Mouse (Mus musculus) kidney, embryonic 16.5 days (tissue): ENCODE results near the gene Aplp2. TPM values are rescaled to one million over a fixed set of nuclear protein-coding genes. Genes with fewer than 3 reads are reported as not detected.

Experiments
- ATAC-seq: fragments of 200-750 bp; cut with Nextera tagmentation; 2 replicates; pipeline ENCODE4 v1.8.0; 2017; ENCODE audit warnings: moderate TSS enrichment; ENCODE audit not compliant: low FRiP score, low TSS enrichment
- H3K27ac ChIP-seq: fragments of 300-500 bp; sonication (generic); 2 replicates; pipeline ENCODE4 v1.5.1; 2014; ENCODE audit warnings: low read length
- H3K27me3 ChIP-seq: fragments of 300-500 bp; sonication (generic); 2 replicates; pipeline ENCODE4 v1.6.1; 2014; ENCODE audit warnings: low read length, control low read depth, mixed read lengths; ENCODE audit not compliant: insufficient read depth
- H3K36me3 ChIP-seq: fragments of 300-500 bp; sonication (generic); 2 replicates; pipeline ENCODE4 v1.6.1; 2014; ENCODE audit warnings: low read length, control low read depth, mixed read lengths; ENCODE audit not compliant: insufficient read depth
- H3K4me1 ChIP-seq: fragments of 300-500 bp; sonication (generic); 2 replicates; pipeline ENCODE4 v1.6.1; 2014; ENCODE audit warnings: low read length, control low read depth, mixed read lengths; ENCODE audit not compliant: insufficient read depth
- H3K4me2 ChIP-seq: fragments of 300-500 bp; sonication (generic); replicated peaks from 2 replicates; pipeline ENCODE4 v1.6.1; 2014; ENCODE audit warnings: low read depth, low read length
- H3K4me3 ChIP-seq: fragments of 300-500 bp; sonication (generic); 2 replicates; pipeline ENCODE4 v1.5.1; 2014; ENCODE audit warnings: mild to moderate bottlenecking, low read length
- H3K9ac ChIP-seq: fragments of 300-500 bp; sonication (generic); replicated peaks from 2 replicates; pipeline ENCODE4 v1.6.1; 2014; ENCODE audit warnings: low read length
- H3K9me3 ChIP-seq: fragments of 300-500 bp; sonication (generic); 2 replicates; pipeline ENCODE4 v1.6.1; 2016; ENCODE audit warnings: low read length, control low read depth
- WGBS: fragments of 180-500 bp; shearing (Covaris S2); extraction: QIAGEN DNeasy Blood & Tissue Kit; methylation state at CpG from one replicate; pipeline ENCODE4 v1.1.7; 2014; 5-methylcytosine and 5-hydroxymethylcytosine counted together
- polyA plus RNA-seq: library from polyadenylated mRNA; unstranded; fragments of >200 nt; fragmentation: Nextera tagmentation; extraction: Ambion mirVana; gene quantifications from 2 replicates; pipeline ENCODE4 v1.2.1, GENCODE M21; 2015

Gene Aplp2
- polyA plus RNA-seq, 1 experiment from 2014 or later: 416 TPM

DNA sequence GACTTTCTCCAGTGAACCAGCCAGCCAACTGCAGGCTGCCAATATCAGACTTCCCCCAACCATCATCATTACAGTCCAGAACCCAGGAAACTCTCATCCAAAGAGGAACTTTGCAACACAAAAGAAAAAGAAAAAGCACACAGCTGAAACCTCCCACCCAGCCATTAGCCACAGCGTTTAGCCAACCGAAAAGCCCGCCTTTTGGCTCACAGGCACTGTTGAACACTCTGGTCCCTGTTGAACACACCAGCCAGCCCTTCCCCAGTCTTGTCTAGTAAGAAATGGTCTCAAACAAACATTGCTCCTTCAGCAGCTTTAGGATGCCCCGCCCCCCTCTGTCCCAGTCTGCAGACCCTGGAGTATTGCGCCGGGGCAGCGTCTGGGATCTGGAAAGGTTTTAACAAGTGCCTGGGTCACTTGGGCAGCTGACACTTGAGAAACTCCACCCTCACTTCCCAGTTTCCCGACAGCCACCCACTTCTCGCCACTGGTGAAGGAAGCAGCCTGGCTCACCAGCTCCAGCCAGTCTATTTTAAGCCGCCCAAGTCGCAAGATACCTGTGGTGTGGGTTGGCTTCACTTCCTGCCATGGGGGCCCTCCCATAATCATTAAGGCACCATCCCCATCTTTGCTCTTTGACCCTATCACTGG lies 91.6 kb downstream of the Aplp2 start:
- no peaks in the 10 kb centered on the region for H3K36me3 ChIP-seq
- no peak overlapping the region for H3K4me3 ChIP-seq
- peaks cover 22% of the 10 kb centered on the region for H3K4me1 ChIP-seq
- peak overlapping the region; percentile 57 for H3K27ac ChIP-seq
- ATAC-seq: no peak
- H3K9me3 ChIP-seq: no peaks in the 10 kb centered on the region
- no peaks in the 10 kb centered on the region for H3K27me3 ChIP-seq
- H3K9ac ChIP-seq: no peak overlapping the region
- 27% methylated on average over 11 of the region's 11 CpGs for WGBS
- H3K4me2 ChIP-seq: 0 out of 2 replicates have a peak overlapping the region, but pooled peaks have one; percentile 20

DNA sequence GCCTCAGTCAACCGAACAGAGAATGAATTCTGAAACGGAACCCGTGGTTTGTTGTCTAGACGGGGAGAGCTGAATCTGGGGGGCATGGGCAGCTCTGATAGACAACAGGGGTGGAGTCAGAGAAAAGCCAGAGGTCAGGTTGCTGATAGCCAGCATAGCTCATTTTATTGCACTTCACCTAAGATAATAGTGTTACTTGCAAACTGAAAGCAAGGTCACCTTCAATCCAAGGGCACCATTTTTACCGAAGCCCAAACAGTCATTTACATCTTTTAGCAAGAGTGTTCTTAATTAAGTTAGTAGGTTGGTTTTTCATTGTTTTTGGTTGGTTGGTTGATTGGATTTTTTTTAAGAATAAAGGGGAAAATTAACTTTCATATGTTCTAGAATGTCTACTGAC lies 92.2 kb downstream of the Aplp2 start:
- no peaks in the 10 kb centered on the region for H3K36me3 ChIP-seq
- no peaks in the 10 kb centered on the region for H3K27me3 ChIP-seq
- no peak overlapping the region for H3K4me2 ChIP-seq
- no peaks in the 10 kb centered on the region for H3K9me3 ChIP-seq
- 50% methylated on average over 5 of the region's 5 CpGs for WGBS
- H3K9ac ChIP-seq: no peak overlapping the region
- H3K27ac ChIP-seq: no peak overlapping the region; the same call in 1 of the 2 replicates
- no peak overlapping the region for H3K4me3 ChIP-seq
- ATAC-seq: no peak
- peaks cover 22% of the 10 kb centered on the region for H3K4me1 ChIP-seq

DNA sequence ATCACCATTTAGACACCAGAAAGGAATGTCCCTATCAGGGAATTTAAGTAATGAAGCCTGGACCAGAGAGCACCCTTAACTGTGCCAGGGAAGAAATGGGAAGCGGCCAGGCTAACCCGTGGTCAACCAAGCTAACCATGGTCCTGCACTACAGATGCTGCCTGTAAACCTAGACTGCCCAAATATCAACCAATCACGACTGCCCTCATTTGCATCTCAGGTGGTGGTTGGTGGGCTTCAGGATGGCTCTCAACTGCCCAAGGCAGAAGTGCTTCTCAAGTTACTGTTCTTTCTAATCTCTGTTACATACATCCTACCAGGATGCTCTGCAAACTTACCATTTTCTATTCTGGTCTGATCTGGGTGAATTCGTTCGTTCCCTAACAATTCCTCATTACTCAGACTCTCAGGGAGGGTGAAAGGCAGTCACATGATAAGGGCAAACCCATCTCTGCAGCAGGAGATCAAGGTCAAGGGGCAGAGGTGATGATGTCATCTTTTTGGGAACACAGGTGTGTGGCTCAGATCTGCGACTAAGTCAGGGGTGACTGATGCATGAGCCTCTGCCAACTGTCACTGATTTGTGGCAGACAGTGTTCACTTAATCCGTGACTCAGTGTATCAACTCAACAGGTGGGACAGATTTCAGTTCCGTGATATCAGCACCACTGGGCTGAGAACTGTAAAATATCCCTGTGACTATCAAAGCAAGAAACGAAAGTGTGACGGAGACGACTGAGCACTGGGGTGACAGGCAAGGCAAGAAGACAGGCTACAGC lies 92.9 kb downstream of the Aplp2 start:
- no peaks in the 10 kb centered on the region for H3K9me3 ChIP-seq
- 20% methylated on average over 11 of the region's 11 CpGs for WGBS
- ATAC-seq: peak; percentile 98
- H3K4me2 ChIP-seq: no peak overlapping the region
- peaks cover 22% of the 10 kb centered on the region for H3K4me1 ChIP-seq
- no peak overlapping the region for H3K9ac ChIP-seq
- no peak overlapping the region for H3K27ac ChIP-seq
- H3K27me3 ChIP-seq: no peaks in the 10 kb centered on the region
- no peaks in the 10 kb centered on the region for H3K36me3 ChIP-seq
- H3K4me3 ChIP-seq: no peak overlapping the region

DNA sequence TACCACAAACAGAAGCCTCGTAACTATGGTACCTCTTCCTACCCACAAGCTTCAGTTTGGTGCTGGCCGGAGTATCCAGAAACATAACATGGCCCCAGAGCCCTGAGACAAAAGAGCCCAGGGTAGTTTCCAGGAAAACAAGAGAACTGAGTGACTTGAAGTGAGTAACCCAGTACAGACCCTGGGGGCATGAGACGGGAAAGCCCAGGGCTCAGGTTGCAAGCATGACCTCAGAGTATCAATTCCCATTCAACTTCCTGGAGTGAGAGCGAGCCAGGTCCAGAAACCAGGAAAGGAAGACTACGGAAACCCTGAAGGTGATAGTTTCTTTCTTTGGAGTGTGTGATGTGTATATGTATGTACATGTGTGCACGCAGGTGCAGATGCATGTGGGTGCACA lies 94.1 kb downstream of the Aplp2 start:
- H3K36me3 ChIP-seq: no peaks in the 10 kb centered on the region
- H3K9me3 ChIP-seq: no peaks in the 10 kb centered on the region
- WGBS: 57% methylated on average over 6 of the region's 6 CpGs
- H3K4me3 ChIP-seq: no peak overlapping the region
- no peak overlapping the region for H3K4me2 ChIP-seq
- H3K4me1 ChIP-seq: peaks cover 22% of the 10 kb centered on the region
- no peaks in the 10 kb centered on the region for H3K27me3 ChIP-seq
- no peak for ATAC-seq
- H3K27ac ChIP-seq: no peak overlapping the region
- no peak overlapping the region for H3K9ac ChIP-seq

DNA sequence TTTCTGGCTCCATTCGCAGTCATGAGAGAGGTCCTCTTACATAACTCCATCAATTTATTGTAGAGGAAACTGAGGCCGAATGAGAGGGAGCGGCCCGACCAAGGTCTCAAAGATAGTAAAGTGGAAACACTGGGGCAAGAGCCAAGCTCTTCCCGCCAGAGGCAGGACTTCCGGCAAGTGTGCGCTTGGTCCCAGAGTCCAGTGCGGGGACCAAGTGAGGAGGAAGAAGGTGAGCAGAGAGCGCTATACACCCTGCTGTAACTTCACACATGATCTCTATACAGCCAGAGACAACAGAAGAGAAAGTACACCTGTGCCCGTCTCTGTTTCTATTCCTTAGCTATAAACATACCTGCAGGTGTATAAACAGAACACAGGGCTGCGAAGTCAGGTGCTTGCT lies 94.5 kb downstream of the Aplp2 start:
- H3K36me3 ChIP-seq: no peaks in the 10 kb centered on the region
- no peak for ATAC-seq
- H3K4me1 ChIP-seq: peaks cover 22% of the 10 kb centered on the region
- H3K9me3 ChIP-seq: no peaks in the 10 kb centered on the region
- H3K4me3 ChIP-seq: no peak overlapping the region
- H3K4me2 ChIP-seq: no peak overlapping the region
- no peaks in the 10 kb centered on the region for H3K27me3 ChIP-seq
- H3K27ac ChIP-seq: no peak overlapping the region
- 90% methylated on average over 11 of the region's 11 CpGs for WGBS
- no peak overlapping the region for H3K9ac ChIP-seq

DNA sequence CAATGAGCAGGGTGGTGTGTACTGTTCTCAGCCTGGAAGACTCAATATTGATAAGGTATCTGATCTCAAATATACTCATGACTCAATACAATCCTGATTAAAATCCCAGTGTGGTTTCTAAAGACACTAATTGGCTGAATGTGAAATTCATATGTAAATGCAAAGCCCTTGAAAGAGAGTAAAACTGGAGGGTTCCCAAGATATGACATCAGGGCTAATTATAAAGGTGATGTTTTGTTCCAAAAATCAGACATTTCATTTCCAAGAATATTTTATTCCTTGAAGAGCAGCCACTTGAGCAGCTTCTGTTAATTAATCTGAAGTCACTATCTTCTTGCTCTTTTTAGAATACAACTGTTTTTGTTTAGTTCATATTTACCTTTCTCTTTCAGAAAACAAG lies 96.0 kb downstream of the Aplp2 start:
- H3K4me2 ChIP-seq: no peak overlapping the region
- no peak overlapping the region for H3K9ac ChIP-seq
- H3K4me3 ChIP-seq: no peak overlapping the region
- peaks cover 18% of the 10 kb centered on the region for H3K4me1 ChIP-seq
- H3K27me3 ChIP-seq: no peaks in the 10 kb centered on the region
- H3K9me3 ChIP-seq: no peaks in the 10 kb centered on the region
- no peak for ATAC-seq
- H3K27ac ChIP-seq: no peak overlapping the region
- no peaks in the 10 kb centered on the region for H3K36me3 ChIP-seq

DNA sequence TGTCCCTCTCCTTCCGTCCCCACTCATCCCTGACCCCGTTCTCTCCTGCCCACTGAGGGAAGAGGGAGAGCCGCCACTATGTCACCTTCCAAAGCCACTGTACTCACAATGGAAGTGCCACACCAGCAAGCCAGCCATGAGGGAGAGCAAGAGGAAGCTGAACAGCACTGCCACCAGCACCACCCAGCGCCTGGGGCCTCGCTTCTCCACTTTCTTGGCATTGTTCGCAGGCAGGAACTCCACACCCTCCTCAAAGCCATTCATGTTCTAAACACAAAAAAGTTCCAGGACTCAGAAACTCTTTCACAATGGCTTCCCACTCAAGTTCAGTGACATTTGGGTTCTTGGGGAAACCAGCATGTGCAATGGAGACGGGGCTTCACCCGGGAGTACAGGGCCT lies 103.2 kb downstream of the Aplp2 start:
- Histone ChIP-seq H3K9me3 (no peaks in the 10 kb centered on the region), H3K9ac (no peak overlapping the region), H3K27ac (no peak overlapping the region), H3K36me3 (no peaks in the 10 kb centered on the region), H3K4me3 (no peak overlapping the region), H3K27me3 (no peaks in the 10 kb centered on the region), H3K4me1 (no peaks in the 10 kb centered on the region), H3K4me2 (no peak overlapping the region)
- no peak for ATAC-seq
- 88% methylated on average over 8 of the region's 8 CpGs for WGBS

Other genes starting within 250 kb of the Aplp2 start
- gene Zbtb44, start 181.2 kb downstream of the Aplp2 start, polyA plus RNA-seq: 5.3 and 6.1 TPM in 2 replicates
- gene St14, start 80.0 kb downstream of the Aplp2 start, polyA plus RNA-seq: 46.7 and 48.3 TPM in 2 replicates
- 5.4 and 5.8 TPM in 2 replicates for gene Prdm10, start 68.7 kb upstream of the Aplp2 start, polyA plus RNA-seq
- gene Nfrkb, start 174.4 kb upstream of the Aplp2 start, polyA plus RNA-seq: 21.9 and 23.4 TPM in 2 replicates